Mouse (Mus musculus) adrenal gland, postnatal 10 days (tissue): Measurements from ENCODE around the gene 3110009E18Rik. TPM values are rescaled to one million over a fixed set of nuclear protein-coding genes. Genes with fewer than 3 reads are reported as not detected.

ENCODE experiments used
- DNase-seq: peaks from one replicate; pipeline ENCODE4 v3.0.0; 2021; ENCODE audit warnings: mixed read lengths
- long read RNA-seq, 2 experiments: library from polyadenylated mRNA; stranded (forward); transcript quantifications; one replicate each; pipeline ENCODE4 v2.0.0; 2021
- total RNA-seq, 2 experiments: library from RNA; stranded (reverse); gene quantifications; 2 replicates each; pipeline ENCODE4 v1.2.3; 2021

Gene 3110009E18Rik
- 10 to 100 TPM in 1 of 2 experiments, 1 to 10 TPM in 1; 9.9 to 12.4 TPM for total RNA-seq
- long read RNA-seq, experiment 1, partial matches to known transcripts, result 0 of 3 reads
- long read RNA-seq, experiment 1, other reads (novel, unspliced or antisense), result 1 of 3 reads
- long read RNA-seq, experiment 2, partial matches to known transcripts, result 0 of 8 reads
- long read RNA-seq, experiment 2, other reads (novel, unspliced or antisense), result 3 of 8 reads

GRCm38 (mm10) chr1:120120969-120121811 is at the start of gene 3110009E18Rik, which contains the start of gene Dbi:
3110009E18Rik (plus strand) TSS chr1:120121187.
Dbi (minus strand) TSS chr1:120121078.
- DNase-seq, result peak; percentile 98

GRCm38 (mm10) chr1:120072900-120073299 is 48.1 kb upstream of the 3110009E18Rik start:
- DNase-seq, result peak; percentile 77

- DNase-seq, result peak; percentile 93
Observed at GRCm38 (mm10) chr1:120073519-120074306, 47.3 kb upstream of the 3110009E18Rik start, which contains the start of gene Tmem37. Tmem37 (minus strand) TSS chr1:120074074.

GRCm38 (mm10) chr1:120074307-120074702 is 46.7 kb upstream of the 3110009E18Rik start:
- no peak for DNase-seq

GRCm38 (mm10) chr1:120074931-120075330 is 46.1 kb upstream of the 3110009E18Rik start:
- peak; percentile 53 for DNase-seq

GRCm38 (mm10) chr1:120075507-120075906 is 45.5 kb upstream of the 3110009E18Rik start:
- no peak for DNase-seq

- DNase-seq, result no peak
Observed at GRCm38 (mm10) chr1:120077746-120078410, 43.1 kb upstream of the 3110009E18Rik start.

GRCm38 (mm10) chr1:120080632-120081031 is 40.4 kb upstream of the 3110009E18Rik start:
- DNase-seq, result no peak

GRCm38 (mm10) chr1:120082957-120083585 is 37.9 kb upstream of the 3110009E18Rik start:
- no peak for DNase-seq

GRCm38 (mm10) chr1:120083921-120084517 is 37.0 kb upstream of the 3110009E18Rik start:
- no peak for DNase-seq

GRCm38 (mm10) chr1:120085696-120086095 is 35.3 kb upstream of the 3110009E18Rik start:
- DNase-seq, result no peak

GRCm38 (mm10) chr1:120086644-120087043 is 34.3 kb upstream of the 3110009E18Rik start:
- no peak for DNase-seq

- DNase-seq, result no peak
Observed at GRCm38 (mm10) chr1:120089180-120089579, 31.8 kb upstream of the 3110009E18Rik start.

GRCm38 (mm10) chr1:120090880-120091570 is 30.0 kb upstream of the 3110009E18Rik start:
- no peak for DNase-seq

- peak; percentile 94 for DNase-seq
Observed at GRCm38 (mm10) chr1:120093482-120094134, 27.4 kb upstream of the 3110009E18Rik start.

- no peak for DNase-seq
Observed at GRCm38 (mm10) chr1:120094920-120095319, 26.1 kb upstream of the 3110009E18Rik start.

- DNase-seq, result peak; percentile 83
Observed at GRCm38 (mm10) chr1:120098327-120098726, 22.7 kb upstream of the 3110009E18Rik start.

- no peak for DNase-seq
Observed at GRCm38 (mm10) chr1:120099483-120099882, 21.5 kb upstream of the 3110009E18Rik start.

- DNase-seq, result peak; percentile 54
Observed at GRCm38 (mm10) chr1:120100456-120101226, 20.3 kb upstream of the 3110009E18Rik start.
